Mouse (Mus musculus): Measurements from ENCODE around the gene Trpm1. TPM values are rescaled to one million over a fixed set of nuclear protein-coding genes. Genes with fewer than 3 reads are reported as not detected.

Gene Trpm1
- polyA plus RNA-seq, 1 experiment = not detected

DNA sequence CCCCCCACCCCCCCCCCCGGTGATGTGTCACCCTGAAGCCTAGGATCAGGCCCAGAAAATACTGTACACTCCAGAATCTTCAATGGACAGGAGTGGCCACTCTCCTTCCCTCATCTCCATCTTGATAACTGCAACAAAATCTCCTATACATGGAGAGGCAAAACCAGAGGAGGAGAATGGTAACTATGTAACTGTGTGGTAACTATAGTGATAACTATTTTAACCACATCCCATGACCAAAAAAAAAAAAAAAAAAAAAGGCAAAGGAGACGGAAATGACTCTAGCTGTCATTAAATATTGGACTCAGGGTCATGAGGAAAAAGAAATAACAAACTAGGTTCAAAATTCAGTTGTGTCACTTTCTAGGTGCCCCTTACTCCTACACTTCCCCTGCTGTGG, 74.7 kb downstream of the Trpm1 start:
- Histone ChIP-seq H3K27ac (ENCODE audit: insufficient read depth, low read depth, low read length) (no peak overlapping the region), H3K4me3 (ENCODE audit: insufficient read depth, low read length) (no peak overlapping the region), H3K4me1 (ENCODE audit: control insufficient read depth, insufficient read depth, low read length) (peaks cover 23% of the 10 kb centered on the region)
- TF ChIP-seq CTCF (IDR thresholded peaks at IDR 0.05; ENCODE audit: low read depth, low read length) (no peak), POLR2A (IDR thresholded peaks at IDR 0.05; ENCODE audit: borderline replicate concordance, low read depth, low read length) (no peak)

DNA sequence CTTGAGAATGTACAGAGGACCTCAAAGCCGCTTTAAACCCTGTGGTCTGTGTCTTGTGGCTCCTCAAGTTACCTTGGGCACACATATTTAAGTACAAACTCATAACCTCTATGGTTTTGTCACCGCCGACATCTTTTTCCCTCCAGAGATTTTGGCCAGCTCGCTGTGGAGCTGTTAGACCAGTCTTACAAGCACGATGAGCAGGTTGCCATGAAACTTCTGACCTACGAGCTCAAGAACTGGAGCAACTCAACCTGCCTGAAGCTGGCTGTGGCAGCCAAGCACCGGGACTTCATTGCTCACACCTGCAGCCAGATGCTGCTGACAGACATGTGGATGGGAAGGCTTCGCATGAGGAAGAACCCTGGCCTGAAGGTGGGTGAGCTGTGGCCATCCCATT, 76.3 kb downstream of the Trpm1 start:
- Histone ChIP-seq H3K4me3 (ENCODE audit: insufficient read depth, low read length) (no peak overlapping the region), H3K4me1 (ENCODE audit: control insufficient read depth, insufficient read depth, low read length) (peaks cover 19% of the 10 kb centered on the region), H3K27ac (ENCODE audit: insufficient read depth, low read depth, low read length) (no peak overlapping the region)
- TF ChIP-seq CTCF (IDR thresholded peaks at IDR 0.05; ENCODE audit: low read depth, low read length) = no peak
- no peak for TF ChIP-seq POLR2A (IDR thresholded peaks at IDR 0.05; ENCODE audit: borderline replicate concordance, low read depth, low read length)

DNA sequence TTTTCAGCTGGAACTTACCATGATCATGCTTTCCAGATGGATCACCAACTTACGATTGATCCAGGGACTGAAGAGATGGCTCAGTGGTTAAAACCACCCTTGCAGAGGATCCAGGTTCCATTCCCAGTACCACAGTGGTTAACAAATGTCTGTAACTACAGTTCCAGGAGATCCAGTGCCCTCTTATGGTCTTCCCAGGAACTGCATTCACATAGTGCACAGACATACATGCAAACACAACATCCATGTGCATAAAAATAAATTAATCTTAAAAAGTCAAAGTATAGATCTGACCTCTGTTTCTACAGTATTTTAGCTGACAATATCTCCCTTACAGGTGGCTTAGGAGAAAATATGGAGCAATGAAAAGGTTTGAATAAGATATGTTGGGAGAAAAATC, 77.4 kb downstream of the Trpm1 start:
- Histone ChIP-seq H3K4me3 (ENCODE audit: insufficient read depth, low read length) (no peak overlapping the region), H3K4me1 (ENCODE audit: control insufficient read depth, insufficient read depth, low read length) (peaks cover 19% of the 10 kb centered on the region), H3K27ac (ENCODE audit: insufficient read depth, low read depth, low read length) (no peak overlapping the region)
- TF ChIP-seq CTCF (IDR thresholded peaks at IDR 0.05; ENCODE audit: low read depth, low read length) (no peak), POLR2A (IDR thresholded peaks at IDR 0.05; ENCODE audit: borderline replicate concordance, low read depth, low read length) (no peak)

DNA sequence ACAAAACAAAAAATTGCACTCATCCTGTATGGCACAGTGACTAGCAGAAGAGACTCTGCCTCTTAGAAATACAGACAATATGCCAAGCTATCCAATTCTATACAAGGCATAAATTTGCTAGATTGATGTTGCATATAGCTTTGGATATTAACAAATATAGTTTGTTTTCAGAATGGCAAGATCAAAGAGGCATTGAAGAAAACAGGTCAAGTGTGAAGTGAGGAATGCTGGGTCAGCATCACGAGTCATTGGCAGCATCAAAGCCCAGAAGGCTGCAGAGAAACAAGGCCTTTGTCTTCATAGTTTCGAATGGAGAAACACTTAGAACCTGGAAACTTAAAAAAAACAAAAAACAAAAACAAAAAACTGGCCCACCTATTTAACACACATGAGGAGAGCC, 78.4 kb downstream of the Trpm1 start:
- no peak for TF ChIP-seq POLR2A (IDR thresholded peaks at IDR 0.05; ENCODE audit: borderline replicate concordance, low read depth, low read length)
- TF ChIP-seq CTCF (IDR thresholded peaks at IDR 0.05; ENCODE audit: low read depth, low read length) = no peak
- peaks cover 13% of the 10 kb centered on the region for H3K4me1 ChIP-seq (ENCODE audit: control insufficient read depth, insufficient read depth, low read length)
- no peak overlapping the region for H3K4me3 ChIP-seq (ENCODE audit: insufficient read depth, low read length)
- no peak overlapping the region for H3K27ac ChIP-seq (ENCODE audit: insufficient read depth, low read depth, low read length)

DNA sequence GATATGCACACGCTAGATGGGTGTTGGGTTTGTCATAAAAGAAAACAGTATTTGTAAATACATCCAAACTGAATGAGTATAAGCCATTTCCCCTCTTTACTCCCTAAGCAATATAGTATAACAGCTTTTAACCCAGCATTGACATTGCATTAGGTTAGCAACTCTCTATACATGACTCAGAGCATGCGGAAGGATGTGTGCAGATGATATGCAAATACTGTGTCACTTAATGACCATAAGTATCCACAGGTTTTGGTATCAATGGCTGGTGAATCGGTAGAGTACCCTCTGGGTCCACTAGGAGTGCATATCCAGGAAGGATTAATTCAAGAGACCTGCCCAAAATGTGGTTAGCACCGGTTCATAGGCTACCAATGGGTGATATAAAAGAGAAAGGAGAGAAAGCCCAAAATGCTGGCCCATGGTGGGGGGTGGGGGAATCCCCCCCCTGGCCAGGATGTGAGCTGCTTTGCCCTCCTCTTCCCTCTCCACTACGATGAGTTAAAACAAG, 80.7 kb downstream of the Trpm1 start:
- no peak for TF ChIP-seq POLR2A (IDR thresholded peaks at IDR 0.05; ENCODE audit: borderline replicate concordance, low read depth, low read length)
- TF ChIP-seq CTCF (IDR thresholded peaks at IDR 0.05; ENCODE audit: low read depth, low read length) = no peak
- Histone ChIP-seq H3K4me3 (ENCODE audit: insufficient read depth, low read length) (no peak overlapping the region), H3K27ac (ENCODE audit: insufficient read depth, low read depth, low read length) (no peak overlapping the region), H3K4me1 (ENCODE audit: control insufficient read depth, insufficient read depth, low read length) (peaks cover 3% of the 10 kb centered on the region)

DNA sequence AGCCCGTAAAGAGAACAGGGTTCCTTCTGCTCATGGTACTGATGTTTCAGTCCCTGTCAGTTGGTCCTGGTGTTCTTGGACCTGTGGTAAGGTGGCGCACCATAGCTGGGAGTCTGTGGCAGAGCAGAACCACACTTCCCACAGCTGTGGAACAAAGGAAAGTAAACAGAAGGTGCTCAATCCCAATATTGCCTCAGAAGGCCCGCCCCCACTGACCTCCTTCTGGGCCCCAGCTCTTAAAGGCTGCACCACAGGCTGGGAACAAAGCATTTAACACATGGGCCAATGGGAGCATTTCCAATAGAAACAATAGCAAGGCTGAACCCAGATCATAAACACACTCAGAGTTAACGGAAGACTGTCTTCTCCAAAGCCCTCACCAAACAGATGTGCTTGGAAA, 82.9 kb downstream of the Trpm1 start:
- no peak overlapping the region for H3K27ac ChIP-seq (ENCODE audit: insufficient read depth, low read depth, low read length)
- H3K4me3 ChIP-seq (ENCODE audit: insufficient read depth, low read length) = no peak overlapping the region
- TF ChIP-seq CTCF (IDR thresholded peaks at IDR 0.05; ENCODE audit: low read depth, low read length) = no peak
- no peak for TF ChIP-seq POLR2A (IDR thresholded peaks at IDR 0.05; ENCODE audit: borderline replicate concordance, low read depth, low read length)
- H3K4me1 ChIP-seq (ENCODE audit: control insufficient read depth, insufficient read depth, low read length) = peaks cover 5% of the 10 kb centered on the region

DNA sequence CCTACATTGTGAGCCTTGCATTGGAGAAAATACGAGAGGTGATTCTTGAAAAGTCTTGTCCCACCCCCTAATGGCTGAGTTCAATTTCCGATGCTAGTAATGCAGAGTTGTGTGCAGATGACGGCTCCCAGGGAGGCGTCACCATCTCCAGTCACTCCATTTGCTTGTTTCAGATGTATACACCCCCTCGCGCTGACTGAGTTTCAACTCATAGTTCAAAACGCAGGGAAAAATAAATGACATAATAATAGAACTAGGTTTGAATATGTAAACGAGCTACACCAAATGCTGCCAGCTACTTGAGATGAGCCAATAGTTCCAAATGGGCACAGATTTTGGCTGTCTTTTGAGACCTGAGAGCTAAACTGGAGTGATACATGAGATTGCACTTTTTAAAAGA, 84.1 kb downstream of the Trpm1 start:
- Histone ChIP-seq H3K4me3 (ENCODE audit: insufficient read depth, low read length) (no peak overlapping the region), H3K27ac (ENCODE audit: insufficient read depth, low read depth, low read length) (no peak overlapping the region), H3K4me1 (ENCODE audit: control insufficient read depth, insufficient read depth, low read length) (peaks cover 9% of the 10 kb centered on the region)
- no peak for TF ChIP-seq POLR2A (IDR thresholded peaks at IDR 0.05; ENCODE audit: borderline replicate concordance, low read depth, low read length)
- no peak for TF ChIP-seq CTCF (IDR thresholded peaks at IDR 0.05; ENCODE audit: low read depth, low read length)

DNA sequence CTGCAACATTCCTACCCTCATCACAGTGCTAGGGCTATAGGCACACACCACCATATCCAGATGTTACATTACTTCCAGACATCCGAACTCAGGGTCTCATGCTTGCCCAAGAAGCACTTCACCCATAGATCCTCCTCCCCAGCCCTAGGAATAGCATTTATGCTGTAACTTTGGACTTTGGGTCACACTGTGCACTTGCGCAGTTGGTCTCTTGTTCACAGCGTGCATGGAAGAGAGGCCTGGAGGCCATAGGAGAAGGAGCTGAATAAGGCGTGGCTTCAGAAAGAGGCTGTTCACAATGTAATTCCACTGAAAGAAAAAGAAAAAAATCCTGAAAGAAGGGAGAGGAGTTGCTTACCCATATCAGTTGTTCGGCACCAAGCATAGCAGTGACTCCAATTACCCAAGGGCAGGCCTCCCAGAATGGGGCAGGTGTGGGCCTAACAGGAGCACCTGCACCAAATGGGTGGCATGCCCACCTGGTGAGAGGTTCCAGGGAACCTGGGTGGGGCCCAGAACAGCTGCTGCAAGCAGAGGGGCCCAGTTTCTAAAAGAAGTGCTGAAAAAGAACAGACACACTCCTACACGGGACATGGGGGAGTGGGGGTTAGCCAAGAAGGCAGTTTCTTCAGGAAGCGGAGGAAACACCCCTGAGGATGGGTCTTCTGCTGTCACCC, 84.9 kb downstream of the Trpm1 start:
- TF ChIP-seq POLR2A (IDR thresholded peaks at IDR 0.05; ENCODE audit: borderline replicate concordance, low read depth, low read length) = no peak
- TF ChIP-seq CTCF (IDR thresholded peaks at IDR 0.05; ENCODE audit: low read depth, low read length) = no peak
- Histone ChIP-seq H3K27ac (ENCODE audit: insufficient read depth, low read depth, low read length) (no peak overlapping the region), H3K4me1 (ENCODE audit: control insufficient read depth, insufficient read depth, low read length) (peaks cover 11% of the 10 kb centered on the region), H3K4me3 (ENCODE audit: insufficient read depth, low read length) (no peak overlapping the region)

DNA sequence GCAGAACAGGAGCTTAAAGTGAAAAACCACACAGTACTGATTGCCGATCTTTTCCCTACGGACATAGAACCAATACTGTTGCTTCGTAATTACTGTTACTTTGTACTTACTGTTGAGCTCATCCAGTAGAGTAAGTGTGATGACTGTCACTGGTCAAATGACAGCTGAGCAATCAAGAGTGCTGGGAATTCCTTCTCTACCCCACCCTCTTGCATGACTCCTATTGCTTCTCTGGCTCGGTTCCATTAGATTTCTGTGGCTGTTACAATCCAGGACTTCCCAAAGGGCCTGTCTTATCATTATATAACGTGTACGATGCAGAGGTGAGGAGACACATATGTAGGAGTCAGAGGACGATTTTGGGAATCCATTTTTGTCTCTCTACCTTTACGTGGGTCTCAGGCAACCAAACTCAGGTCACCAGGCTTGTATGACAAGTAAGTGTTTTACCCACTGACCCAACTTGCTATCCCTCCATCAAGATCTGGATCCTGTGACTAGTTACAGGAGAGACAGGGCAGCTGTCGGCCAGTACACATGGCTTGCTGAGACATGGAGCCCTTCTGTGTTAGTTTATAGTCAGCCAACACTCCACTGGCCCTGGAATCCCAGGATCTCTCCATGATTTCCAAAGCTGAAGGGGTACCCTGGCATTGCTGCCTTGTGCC, 85.6 kb downstream of the Trpm1 start:
- Histone ChIP-seq H3K4me1 (ENCODE audit: control insufficient read depth, insufficient read depth, low read length) (peaks cover 14% of the 10 kb centered on the region), H3K27ac (ENCODE audit: insufficient read depth, low read depth, low read length) (no peak overlapping the region), H3K4me3 (ENCODE audit: insufficient read depth, low read length) (no peak overlapping the region)
- no peak for TF ChIP-seq POLR2A (IDR thresholded peaks at IDR 0.05; ENCODE audit: borderline replicate concordance, low read depth, low read length)
- TF ChIP-seq CTCF (IDR thresholded peaks at IDR 0.05; ENCODE audit: low read depth, low read length) = no peak

DNA sequence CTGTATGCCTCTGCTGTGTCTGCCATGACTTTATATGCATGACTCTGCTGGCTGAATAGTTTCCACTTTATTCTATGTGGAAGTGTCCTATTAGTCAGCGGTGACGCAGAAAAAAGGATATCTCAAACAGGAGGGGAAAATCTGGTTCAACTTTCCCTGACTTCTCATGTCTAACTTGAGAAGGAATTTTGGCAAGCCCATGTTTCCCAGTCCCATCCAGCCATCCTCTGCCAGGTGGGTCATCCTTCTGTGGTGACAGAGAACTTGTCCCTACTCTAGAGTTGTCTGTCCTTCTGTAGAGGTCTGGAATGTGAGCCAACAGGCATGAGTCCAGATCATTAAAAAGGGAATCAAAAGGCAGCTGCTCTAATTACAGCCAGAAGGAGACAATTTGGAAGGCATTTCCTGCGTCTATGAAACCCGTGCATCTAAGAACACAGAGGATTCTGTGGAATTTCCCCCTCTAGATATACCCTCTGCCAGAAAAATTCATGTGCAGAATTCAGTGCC, 86.2 kb downstream of the Trpm1 start:
- no peak for TF ChIP-seq POLR2A (IDR thresholded peaks at IDR 0.05; ENCODE audit: borderline replicate concordance, low read depth, low read length)
- no peak for TF ChIP-seq CTCF (IDR thresholded peaks at IDR 0.05; ENCODE audit: low read depth, low read length)
- Histone ChIP-seq H3K27ac (ENCODE audit: insufficient read depth, low read depth, low read length) (no peak overlapping the region), H3K4me1 (ENCODE audit: control insufficient read depth, insufficient read depth, low read length) (peaks cover 14% of the 10 kb centered on the region), H3K4me3 (ENCODE audit: insufficient read depth, low read length) (no peak overlapping the region)

Measured in bone marrow macrophage, adult 2 months (primary cell).